Mouse (Mus musculus) v-Abl transformed pro-B cells (cell line): ENCODE data around the gene Cyp2j12.
"Not testable (repeated sequence)": the region's sequence is repeated elsewhere in the genome, so short reads cannot be mapped to it uniquely, and the experiment has no call there.

Experiments used
- in situ Hi-C, 2 experiments: fragments of 400-800 bp; cut with MboI; formaldehyde crosslinking; loops; one replicate each; pipeline ENCODE4 v1.15.1; 2025; ENCODE audit not compliant: unreplicated experiment in 2 of 2

Gene Cyp2j12

DNA sequence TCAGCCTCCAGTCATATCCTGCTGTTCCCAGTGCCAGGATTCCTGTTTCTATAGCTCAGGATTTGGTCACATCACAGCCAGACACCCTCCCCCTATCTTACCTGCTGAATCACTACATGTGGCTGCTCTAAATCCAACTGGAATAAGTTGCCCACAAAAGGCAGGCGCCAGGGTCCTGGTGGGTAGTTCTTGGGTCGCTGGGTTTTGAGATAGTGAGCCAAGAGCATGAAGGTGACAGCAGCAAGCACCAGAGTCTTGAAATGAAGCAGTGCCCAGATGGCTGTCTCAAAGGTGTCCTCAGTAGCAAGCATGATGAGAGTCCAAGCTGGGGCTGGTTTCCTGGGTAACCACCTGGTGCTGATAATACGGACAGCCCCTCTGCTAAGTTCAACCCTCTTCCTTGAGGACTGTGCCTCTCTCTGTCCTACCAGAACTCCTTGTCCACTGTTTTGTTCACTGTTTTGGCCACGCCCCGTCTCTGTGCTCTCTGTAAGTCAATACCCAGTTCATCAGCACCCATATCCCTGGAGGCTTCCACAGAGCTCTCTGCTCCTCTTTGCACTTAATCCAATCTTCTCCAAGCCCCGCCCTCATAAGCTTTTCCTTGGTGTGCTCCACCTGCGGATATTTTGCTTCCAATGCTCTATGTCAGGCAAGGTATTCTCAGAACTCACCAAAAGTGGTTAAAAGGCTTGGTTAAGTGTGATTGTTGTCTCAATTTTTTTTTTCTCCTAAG, at the start of gene Cyp2j12:
TSS of gene Cyp2j12 (minus strand) at position 421 of the 736 bp plus-strand sequence.
- in situ Hi-C loops = no loop called here

DNA sequence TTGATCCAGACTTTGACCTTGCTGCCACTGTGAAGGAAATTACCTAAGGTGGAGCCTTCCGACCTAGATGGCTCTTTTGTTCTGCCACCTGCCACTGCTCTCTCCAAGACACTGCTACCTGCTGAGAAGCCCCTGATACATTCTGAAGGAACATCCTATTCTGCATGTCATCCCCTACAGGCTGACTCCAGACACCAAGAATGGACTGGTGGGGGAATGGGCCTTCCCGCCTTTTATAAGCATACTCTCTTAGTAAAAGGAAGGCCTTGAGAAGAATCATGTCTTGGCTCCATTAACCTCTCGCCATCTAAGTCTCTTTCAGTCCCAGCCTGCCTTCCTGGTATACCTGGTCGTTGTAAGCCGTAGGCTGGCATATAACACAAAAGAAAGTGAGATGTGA, 48.4 kb upstream of the Cyp2j12 start:
- in situ Hi-C loops = not testable (repeated sequence)

DNA sequence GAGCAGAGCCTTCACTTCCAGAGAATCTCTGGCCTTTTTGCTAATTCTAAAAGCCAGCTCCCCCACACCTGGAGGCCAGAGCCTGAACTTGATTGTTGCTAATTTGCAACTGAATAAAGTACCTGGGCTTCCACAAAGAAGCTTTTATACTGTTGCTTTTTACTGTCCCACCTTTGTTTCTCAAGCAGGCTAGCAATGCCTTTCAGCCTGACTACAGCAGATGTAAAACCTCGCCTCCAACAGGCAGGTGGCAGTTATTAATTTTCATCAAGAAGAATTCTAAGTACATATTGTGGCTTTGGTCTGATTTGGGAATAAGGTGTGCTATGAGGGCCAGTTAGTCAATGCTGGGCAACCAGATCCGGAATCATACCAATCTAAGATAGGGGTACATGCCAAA, 47.7 kb upstream of the Cyp2j12 start:
- in situ Hi-C loops = not testable (repeated sequence)

DNA sequence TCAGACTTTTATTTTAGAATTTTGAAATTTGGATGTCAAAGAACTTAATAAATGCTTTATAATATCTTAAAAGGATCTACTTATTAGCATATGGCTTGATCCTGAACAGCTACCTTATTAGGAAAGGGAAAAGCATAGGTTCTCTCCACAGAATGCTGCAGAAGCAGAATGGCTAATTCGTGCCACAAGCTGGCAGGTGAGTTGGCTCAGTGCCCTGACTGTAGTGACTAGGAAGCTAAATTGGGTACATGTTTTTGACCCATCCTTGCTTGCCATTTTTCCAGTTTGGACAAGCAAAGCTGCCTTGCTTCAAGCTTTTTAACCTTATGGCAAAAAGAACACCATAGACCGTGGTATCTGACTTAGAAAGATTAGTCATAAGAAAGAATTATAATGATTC, 47.2 kb upstream of the Cyp2j12 start:
- in situ Hi-C loops = not testable (repeated sequence)

DNA sequence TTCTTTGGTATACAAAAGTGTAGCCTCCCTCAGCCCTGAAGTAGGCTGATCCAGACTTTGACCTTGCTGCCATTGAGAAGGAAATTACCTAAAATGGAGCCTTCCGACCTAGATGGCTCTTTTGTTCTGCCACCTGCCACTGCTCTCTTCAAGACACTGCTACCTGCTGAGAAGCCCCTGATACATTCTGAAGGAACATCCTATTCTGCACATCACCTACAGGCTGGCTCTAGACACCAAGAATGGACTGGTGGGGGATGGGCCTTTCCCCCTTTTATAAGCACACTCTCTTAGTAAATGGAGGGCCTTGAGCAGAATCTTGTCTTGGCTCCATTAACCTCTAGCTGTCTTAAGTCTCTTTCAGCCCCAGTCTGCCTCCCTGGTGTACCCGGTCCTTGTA, 43.8 kb upstream of the Cyp2j12 start:
- in situ Hi-C loops = not testable (repeated sequence)

DNA sequence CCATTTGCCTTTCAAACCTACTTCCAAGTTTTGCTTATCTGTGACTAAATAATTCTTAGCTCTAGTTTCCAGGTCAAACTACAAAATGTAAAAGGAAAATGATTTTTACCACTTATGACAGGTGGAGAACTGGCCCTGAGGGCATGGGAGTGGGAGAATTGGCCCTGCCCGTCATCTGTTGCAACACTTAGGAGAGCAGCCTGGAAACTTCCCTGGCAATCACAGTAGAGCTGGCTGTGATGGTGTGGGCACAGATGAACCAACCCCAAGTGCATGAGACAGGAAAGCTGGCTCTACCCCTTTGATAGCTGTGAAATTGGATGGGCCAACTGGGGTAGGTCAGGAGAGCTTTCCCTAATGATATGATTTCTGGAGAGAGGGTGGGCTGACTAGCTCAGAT, 21.9 kb upstream of the Cyp2j12 start:
- in situ Hi-C loops = no loop called here

DNA sequence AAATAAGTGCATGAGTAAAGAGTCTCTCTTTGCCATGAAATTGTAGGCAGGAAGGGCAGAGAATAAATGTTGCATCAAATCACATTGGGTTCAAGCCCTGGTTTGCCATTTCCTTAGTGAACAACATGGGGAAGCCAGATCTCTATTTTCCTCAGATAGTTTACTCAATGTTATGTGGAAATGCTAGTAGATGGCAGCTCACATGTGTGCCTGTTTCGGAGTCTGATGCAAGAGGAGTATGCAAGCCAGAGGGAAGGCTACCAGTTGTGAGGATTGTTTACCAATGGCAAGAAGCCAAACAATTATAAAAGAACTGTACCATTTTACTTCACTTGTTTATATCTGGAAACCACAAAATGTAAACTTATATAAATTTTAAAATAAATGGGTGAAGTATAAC, 20.6 kb upstream of the Cyp2j12 start:
- in situ Hi-C loops = no loop called here

DNA sequence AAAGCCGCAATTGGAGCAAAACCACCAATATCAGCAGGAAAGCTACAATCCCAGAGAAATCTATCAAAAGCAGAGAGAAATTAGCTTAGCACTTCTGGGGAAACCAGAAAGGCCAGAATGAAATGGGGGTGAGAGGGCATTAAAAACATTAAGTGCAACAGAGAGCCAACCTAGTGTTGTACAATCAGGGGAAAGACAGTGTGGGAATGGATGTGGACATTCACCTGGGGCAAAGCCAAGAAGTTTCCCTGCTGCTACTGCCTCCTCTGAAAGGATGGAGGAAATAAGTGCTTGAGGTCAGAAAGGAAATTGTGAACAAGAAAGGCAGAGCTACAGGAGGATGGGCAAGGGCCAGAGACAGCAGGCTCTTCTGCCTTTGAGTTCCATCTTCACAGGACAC, 1.7 kb downstream of the Cyp2j12 start:
- in situ Hi-C loops = no loop called here

DNA sequence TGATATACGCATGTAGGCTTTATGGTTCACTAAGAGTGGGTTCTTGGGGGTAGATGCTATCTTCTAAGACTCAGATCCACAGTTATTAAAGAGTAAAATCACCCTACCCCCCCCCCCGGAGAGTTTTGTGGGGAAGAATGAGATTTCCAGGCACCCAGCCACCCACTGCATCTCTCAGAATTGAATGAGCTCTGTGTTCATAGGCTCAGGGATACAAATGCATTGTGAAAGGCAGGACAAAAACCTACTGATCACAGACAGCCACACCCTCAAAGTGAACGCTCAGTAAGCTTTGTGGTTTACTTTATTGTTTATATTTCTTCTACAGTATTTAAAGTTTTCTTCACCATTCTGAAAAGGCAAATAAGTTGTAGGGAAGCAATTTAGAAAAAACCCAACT, 6.7 kb downstream of the Cyp2j12 start:
- in situ Hi-C loops = no loop called here

DNA sequence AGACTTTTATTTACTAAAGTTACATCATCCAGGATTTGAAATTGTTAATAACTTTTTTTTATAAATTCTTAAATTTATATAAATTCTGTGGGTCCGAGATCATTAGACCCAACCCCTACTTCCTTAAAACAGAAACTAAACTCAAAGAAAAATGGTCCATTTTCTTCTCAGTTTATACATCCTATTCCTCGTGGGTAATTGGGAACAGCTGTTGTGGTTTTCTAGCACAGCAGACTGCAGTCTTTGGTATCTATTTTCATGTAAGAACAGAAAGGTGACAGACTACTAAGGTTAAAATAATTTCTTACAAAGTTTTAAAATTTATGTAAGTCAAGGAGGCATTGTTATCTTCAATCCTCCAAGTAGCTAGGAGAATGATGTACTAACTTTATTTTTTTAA, 44.1 kb downstream of the Cyp2j12 start:
- in situ Hi-C loops = no loop called here

DNA sequence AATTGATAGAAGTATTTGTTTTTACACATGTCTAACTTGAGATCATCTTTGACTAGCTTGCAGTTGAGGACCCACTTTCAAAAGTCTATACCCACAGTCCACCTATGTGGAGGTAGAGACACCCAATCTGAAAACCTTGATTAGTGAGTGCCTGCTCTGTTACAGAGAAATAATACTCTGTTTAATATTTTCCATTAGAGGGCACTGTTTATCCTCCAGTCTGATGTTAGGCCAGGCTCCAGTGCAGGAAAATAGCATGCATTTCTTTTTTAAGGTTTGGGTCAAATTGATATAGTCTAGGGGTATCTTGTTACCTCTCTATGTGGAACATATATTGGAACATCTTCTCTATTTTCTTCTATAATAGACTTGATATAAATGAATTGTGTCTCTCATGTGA, 49.1 kb downstream of the Cyp2j12 start:
- in situ Hi-C loops = no loop called here

DNA sequence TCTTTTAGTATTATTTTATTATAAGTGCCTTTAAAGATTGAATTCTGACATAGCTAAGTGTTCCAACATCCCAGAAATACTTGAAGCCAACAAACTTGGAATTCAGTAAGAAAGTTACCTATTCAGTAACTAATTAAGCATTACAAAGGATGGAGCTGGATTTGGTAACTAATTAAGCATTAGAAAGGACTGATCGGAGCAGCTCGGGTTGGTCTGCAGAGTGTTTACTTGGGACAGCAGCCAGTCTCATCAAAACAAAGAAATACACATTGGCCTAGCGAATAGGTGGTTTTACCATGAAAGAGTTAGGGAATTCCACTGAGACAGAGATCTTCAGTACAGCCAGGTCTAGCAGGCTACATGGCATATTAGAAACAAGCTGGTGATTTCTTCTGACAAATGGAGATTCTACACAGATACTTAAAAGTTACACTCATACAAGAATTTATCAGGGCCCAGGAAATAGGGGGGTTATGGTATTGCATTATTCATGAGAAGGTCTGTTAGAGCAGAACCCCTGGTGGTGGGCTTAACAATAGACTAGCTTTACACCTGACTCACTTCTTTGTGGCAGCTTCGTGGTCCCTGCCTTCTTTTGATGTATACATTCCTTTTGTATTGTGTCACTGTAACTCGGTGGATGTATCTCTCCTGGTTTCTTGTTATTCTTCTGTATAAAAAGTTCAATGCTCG, 51.5 kb downstream of the Cyp2j12 start:
- in situ Hi-C loops = not testable (repeated sequence)

DNA sequence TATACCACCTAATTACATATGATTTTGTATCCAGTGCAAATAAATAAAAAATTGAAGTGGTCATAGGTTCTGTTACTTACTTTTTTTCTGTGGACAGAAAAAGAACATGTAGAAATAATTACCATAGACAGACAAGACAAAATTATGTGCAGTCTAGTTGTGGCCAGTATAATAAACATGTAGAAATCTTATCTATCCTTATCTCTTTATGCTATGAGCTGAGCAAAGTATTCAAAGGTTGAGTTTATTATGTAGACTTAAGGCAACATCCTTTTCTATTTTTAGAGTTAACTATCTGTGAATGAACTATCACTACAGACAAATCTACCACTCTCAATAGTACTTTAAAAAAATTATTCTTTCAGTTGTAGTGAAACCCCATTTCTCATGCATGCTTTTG, 62.6 kb downstream of the Cyp2j12 start:
- in situ Hi-C loops = no loop called here

DNA sequence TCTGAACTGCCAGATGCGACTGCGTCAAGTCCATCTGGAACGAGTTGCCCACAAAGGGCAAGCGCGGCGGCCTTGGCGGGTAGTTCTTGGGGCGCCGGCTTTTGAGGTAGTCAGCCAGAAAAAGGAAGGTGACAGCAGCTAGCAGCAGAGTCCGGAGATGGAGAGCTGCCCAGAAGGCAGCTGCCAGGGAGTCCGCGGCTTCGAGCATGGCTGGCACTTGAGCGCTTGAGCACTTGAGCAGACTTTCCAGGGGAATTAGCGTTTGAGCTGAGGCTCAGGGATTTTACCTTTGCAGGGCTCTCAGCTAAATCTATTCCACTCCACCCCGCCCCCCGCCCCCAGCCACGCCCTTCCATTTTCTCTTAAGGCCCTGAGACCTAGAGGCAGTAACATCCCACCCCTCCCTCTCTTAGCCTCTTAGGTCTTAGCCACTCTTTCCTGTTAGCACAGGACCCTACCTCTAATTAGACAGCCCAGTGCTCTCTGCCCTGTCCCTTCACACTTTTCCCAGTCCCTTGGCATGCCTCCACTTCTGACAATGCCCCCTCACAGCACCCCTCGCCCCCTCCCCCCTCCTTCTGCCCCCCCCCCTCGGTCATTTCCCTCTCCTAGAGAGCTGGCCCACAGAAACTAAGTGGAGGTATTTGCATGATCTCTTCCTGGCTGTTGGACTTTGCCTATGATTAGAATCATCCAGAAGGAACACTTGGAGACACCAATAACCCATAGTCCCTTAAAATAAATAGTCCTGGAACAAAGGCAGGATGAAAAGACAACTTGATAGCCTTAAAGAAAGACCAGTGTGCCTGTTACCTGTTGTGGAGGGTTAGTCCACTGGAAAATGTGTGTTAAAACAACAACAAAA, 63.5 kb downstream of the Cyp2j12 start, which contains the start of gene Cyp2j13:
TSS of gene Cyp2j13 (minus strand) at position 286 of the 865 bp plus-strand sequence.
- in situ Hi-C loops = no loop called here

DNA sequence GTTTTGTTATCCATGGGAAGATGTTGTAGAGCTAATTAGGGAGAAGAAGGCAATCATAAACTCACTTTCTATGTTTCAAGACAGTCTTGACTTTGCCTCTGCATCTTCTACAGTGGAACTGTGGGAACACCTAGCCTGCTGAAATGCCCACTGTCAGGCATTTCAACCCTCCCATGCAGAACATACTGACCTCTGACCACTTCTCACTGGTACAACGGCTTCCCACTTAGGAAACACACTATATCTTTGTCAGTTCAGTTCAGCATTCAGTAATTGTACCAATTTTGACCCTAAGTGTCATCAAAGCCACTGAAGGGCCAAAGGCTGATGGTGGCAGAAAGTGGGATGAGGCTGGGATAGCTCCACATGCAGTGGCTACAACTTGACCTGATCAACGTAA, 78.9 kb downstream of the Cyp2j12 start:
- in situ Hi-C loops = no loop called here

DNA sequence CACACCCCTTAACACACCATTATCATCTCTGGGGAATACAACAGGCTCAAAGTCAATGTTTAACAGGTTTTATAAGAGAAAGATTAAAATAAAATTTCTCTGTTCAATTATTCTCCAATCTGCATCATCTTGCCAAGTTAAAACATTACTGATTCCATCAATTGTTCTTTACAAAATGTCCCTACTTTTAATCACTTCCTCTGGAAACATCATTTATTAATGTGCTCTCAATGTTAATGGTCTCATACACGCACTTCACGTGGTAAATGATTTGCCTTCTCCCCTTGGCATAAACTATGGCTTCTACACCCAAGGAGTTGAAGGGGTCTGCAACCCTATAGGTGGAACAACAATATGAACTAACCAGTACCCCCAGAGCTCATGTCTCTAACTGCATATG, 80.8 kb downstream of the Cyp2j12 start:
- in situ Hi-C loops = no loop called here
